Comparison of ENCODE assay signal across 38 mouse cellular contexts in genomic region chr7:79744585-79744984, GRCm38 (mm10). TPM values are rescaled to one million over a fixed set of nuclear protein-coding genes. Genes with fewer than 3 reads are reported as not detected.
"Had no signal": no experiment of that assay in that cellular context is flagged by ENCODE, and none has a peak within 500 bp of the region (broad histone marks: within the 10 kb centered on the region; RNA-seq: fewer than 3 reads in every experiment).

No protein-coding gene starts in this region.

- H3K9me3 ChIP-seq: heart, embryonic 10.5 days; heart, embryonic 13.5 days; heart, embryonic 15.5 days; hindbrain, embryonic 10.5 days; hindbrain, embryonic 12.5 days; intestine, embryonic 15.5 days; limb, embryonic 10.5 days; limb, embryonic 12.5 days; liver, embryonic 13.5 days; liver, embryonic 15.5 days had no signal

- H3K4me2 ChIP-seq: heart, embryonic 13.5 days; heart, embryonic 15.5 days; hindbrain, embryonic 12.5 days; hindbrain, embryonic 14.5 days; intestine, embryonic 15.5 days; limb, embryonic 12.5 days; liver, embryonic 11.5 days; liver, embryonic 13.5 days; liver, embryonic 15.5 days had no signal

- H3K36me3 ChIP-seq: heart, embryonic 10.5 days; heart, embryonic 13.5 days; heart, embryonic 15.5 days; hindbrain, embryonic 12.5 days; intestine, embryonic 15.5 days; limb, embryonic 10.5 days; liver, embryonic 13.5 days; liver, embryonic 15.5 days had no signal

- DNase-seq: gastrocnemius, postnatal 14 days; gastrocnemius, postnatal 36 days; heart, adult 18-20 months; heart, postnatal 14 days; heart, postnatal 36 days; kidney, adult 18-20 months; kidney, adult 8-10 months; kidney, postnatal 10 days; kidney, postnatal 36 days; layer of hippocampus, adult 9-11 months; layer of hippocampus, postnatal 36 days; liver; liver, embryonic 13.5 days; liver, postnatal 0 days had no signal

- H3K27ac ChIP-seq: heart, embryonic 10.5 days; heart, embryonic 13.5 days; heart, embryonic 15.5 days; hindbrain, embryonic 10.5 days; hindbrain, embryonic 12.5 days; hindbrain, embryonic 14.5 days; intestine, embryonic 15.5 days; limb, embryonic 10.5 days; limb, embryonic 12.5 days; liver, embryonic 13.5 days; liver, embryonic 15.5 days had no signal

- H3K4me3 ChIP-seq: heart, embryonic 10.5 days; heart, embryonic 13.5 days; heart, embryonic 15.5 days; hindbrain, embryonic 10.5 days; hindbrain, embryonic 12.5 days; intestine, embryonic 15.5 days; limb, embryonic 10.5 days; limb, embryonic 12.5 days; liver, embryonic 13.5 days; liver, embryonic 15.5 days had no signal

- H3K27me3 ChIP-seq: heart, embryonic 13.5 days; heart, embryonic 15.5 days; intestine, embryonic 15.5 days; liver, embryonic 15.5 days had no signal

- H3K9ac ChIP-seq: heart, embryonic 13.5 days; heart, embryonic 15.5 days; hindbrain, embryonic 12.5 days; hindbrain, embryonic 14.5 days; intestine, embryonic 15.5 days; limb, embryonic 12.5 days; liver, embryonic 13.5 days; liver, embryonic 15.5 days; liver, postnatal 0 days had no signal

- ATAC-seq: hindbrain, embryonic 16.5 days; inflammation-experienced regulatory T-cells, adult 6 months; intestine, embryonic 15.5 days; intestine, postnatal 0 days; liver, postnatal 0 days had no signal

RNA-seq across cellular contexts. Expression of gene Wdr93, which starts 1.6 kb away (rescaled TPM):
- total RNA-seq: gastrocnemius, postnatal 14 days; gastrocnemius, postnatal 36 days; heart, adult 8-10 months had no signal
- polyA plus RNA-seq: heart, postnatal 0 days; liver, embryonic 11.5 days had no signal

RNA-seq across cellular contexts. Expression of gene Plin1, which starts 11.9 kb away (rescaled TPM):
- total RNA-seq: left cerebral cortex, adult 18-20 months; left cerebral cortex, postnatal 10 days; left cerebral cortex, postnatal 36 days had no signal
- polyA plus RNA-seq: heart, embryonic 10.5 days; heart, embryonic 13.5 days; heart, embryonic 15.5 days; hindbrain, embryonic 10.5 days; hindbrain, embryonic 12.5 days; intestine, embryonic 15.5 days; intestine, postnatal 0 days; limb, embryonic 10.5 days; limb, embryonic 12.5 days; liver, embryonic 11.5 days; liver, embryonic 13.5 days; liver, embryonic 15.5 days; liver, postnatal 0 days had no signal

RNA-seq across cellular contexts. Expression of gene Mesp1, which starts 49.0 kb away (rescaled TPM):
- total RNA-seq: gastrocnemius, adult 18-20 months; gastrocnemius, adult 8-10 months; gastrocnemius, postnatal 14 days; gastrocnemius, postnatal 36 days; heart, adult 18-20 months; heart, adult 8-10 months; heart, postnatal 14 days; heart, postnatal 36 days; layer of hippocampus, adult 8-10 months; left cerebral cortex, postnatal 36 days had no signal
- polyA plus RNA-seq: heart, embryonic 15.5 days; heart, postnatal 0 days; hindbrain, embryonic 10.5 days; hindbrain, embryonic 14.5 days; inflammation-experienced regulatory T-cells, adult 6 months; kidney, embryonic 14.5 days; kidney, embryonic 16.5 days; limb, embryonic 10.5 days; limb, embryonic 12.5 days; liver, embryonic 11.5 days; liver, embryonic 13.5 days; liver, embryonic 15.5 days; liver, postnatal 0 days had no signal
